ENCODE assay signal across 8 mouse cellular contexts in genomic region chr4:129876831-129877764, GRCm38 (mm10). TPM values are rescaled to one million over a fixed set of nuclear protein-coding genes. Genes with fewer than 3 reads are reported as not detected.
DNase-seq lines count a peak whose midpoint lies in the region; ATAC-seq and TF ChIP-seq lines count a peak whose summit lies in the region.

No protein-coding gene starts in this region.

- H3K27ac ChIP-seq in embryonic facial prominence, embryonic 13.5 days, result peak overlapping the region; percentile 89
- peak overlapping the region; percentile 79; the same call in 1 of the 2 replicates for H3K27ac ChIP-seq in limb, embryonic 13.5 days
- H3K27ac ChIP-seq in midbrain, embryonic 14.5 days (replicated peaks; ENCODE audit: low read depth, low read length), result peak overlapping the region; percentile 83
- H3K27ac ChIP-seq in spleen, adult 2 months (ENCODE audit: insufficient read depth, low read length), result peak overlapping the region; percentile 92

- ATAC-seq in erythroblast, adult 5-6 weeks (replicated peaks; ENCODE audit: low FRiP score, poor library complexity, severe bottlenecking), result no peak
- ATAC-seq in embryonic facial prominence, embryonic 13.5 days (ENCODE audit: insufficient number of reproducible peaks, insufficient read depth, low FRiP score, low TSS enrichment, low read depth), result 0 out of 2 replicates have a peak, but pooled peaks have one; percentile 59
- peak; percentile 57; the same call in 1 of the 2 replicates for ATAC-seq in limb, embryonic 13.5 days (ENCODE audit: low FRiP score, low read depth)
- ATAC-seq in midbrain, embryonic 14.5 days (ENCODE audit: low FRiP score, low TSS enrichment), result peak; percentile 69; the same call in 1 of the 2 replicates

- TF ChIP-seq CTCF in spleen, adult 2 months (IDR thresholded peaks at IDR 0.05; ENCODE audit: extremely low read depth, insufficient read depth, insufficient read length, insufficient replicate concordance), result no peak

- peak overlapping the region; percentile 58 for H3K4me2 ChIP-seq in embryonic facial prominence, embryonic 13.5 days
- H3K4me2 ChIP-seq in limb, embryonic 13.5 days (replicated peaks), result peak overlapping the region; percentile 64
- H3K4me2 ChIP-seq in midbrain, embryonic 14.5 days (ENCODE audit: low read length), result peak overlapping the region; percentile 60

- WGBS in embryonic facial prominence, embryonic 13.5 days, result 7% methylated on average over 21 of the region's 21 CpGs
- 11% methylated on average over 21 of the region's 21 CpGs for WGBS in limb, embryonic 13.5 days
- WGBS in midbrain, embryonic 14.5 days, result 12% methylated on average over 21 of the region's 21 CpGs
- WGBS in spleen, adult 2 months, result 19% methylated on average over 21 of the region's 21 CpGs

- peak overlapping the region; percentile 54 for H3K4me3 ChIP-seq in erythroblast, embryonic 14.5 days (replicated peaks)
- H3K4me3 ChIP-seq in embryonic facial prominence, embryonic 13.5 days, result peak overlapping the region; percentile 33
- peak overlapping the region; percentile 34 for H3K4me3 ChIP-seq in limb, embryonic 13.5 days
- peak overlapping the region; percentile 29 for H3K4me3 ChIP-seq in midbrain, embryonic 14.5 days (replicated peaks; ENCODE audit: low read depth, low read length)
- H3K4me3 ChIP-seq in spleen, adult 2 months (ENCODE audit: extremely low read depth, insufficient read depth, insufficient read length), result peak overlapping the region; percentile 46

- H3K27me3 ChIP-seq in erythroblast, embryonic 14.5 days (ENCODE audit: control insufficient read depth), result no peaks in the 10 kb centered on the region
- H3K27me3 ChIP-seq in embryonic facial prominence, embryonic 13.5 days, result no peaks in the 10 kb centered on the region
- H3K27me3 ChIP-seq in limb, embryonic 13.5 days, result no peaks in the 10 kb centered on the region
- H3K27me3 ChIP-seq in midbrain, embryonic 14.5 days (ENCODE audit: control insufficient read depth, insufficient read depth, low read length), result no peaks in the 10 kb centered on the region
- H3K27me3 ChIP-seq in spleen, adult 2 months (ENCODE audit: control insufficient read depth, insufficient read depth, low read length), result no peaks in the 10 kb centered on the region

- H3K9me3 ChIP-seq in erythroblast, embryonic 14.5 days (ENCODE audit: control insufficient read depth, low read length), result no peaks in the 10 kb centered on the region
- H3K9me3 ChIP-seq in embryonic facial prominence, embryonic 13.5 days, result no peaks in the 10 kb centered on the region
- H3K9me3 ChIP-seq in limb, embryonic 13.5 days, result no peaks in the 10 kb centered on the region
- H3K9me3 ChIP-seq in midbrain, embryonic 14.5 days (ENCODE audit: control insufficient read depth, low read length), result no peaks in the 10 kb centered on the region

- H3K36me3 ChIP-seq in erythroblast, embryonic 14.5 days (ENCODE audit: control insufficient read depth), result no peaks in the 10 kb centered on the region
- H3K36me3 ChIP-seq in embryonic facial prominence, embryonic 13.5 days, result no peaks in the 10 kb centered on the region
- H3K36me3 ChIP-seq in limb, embryonic 13.5 days, result no peaks in the 10 kb centered on the region
- H3K36me3 ChIP-seq in midbrain, embryonic 14.5 days (ENCODE audit: control insufficient read depth, insufficient read depth, low read length), result no peaks in the 10 kb centered on the region
- no peaks in the 10 kb centered on the region for H3K36me3 ChIP-seq in spleen, adult 2 months (ENCODE audit: control insufficient read depth, insufficient read depth, low read length)

- peak; percentile 46; the same call in 1 of the 2 replicates for TF ChIP-seq POLR2A in spleen, adult 2 months (IDR thresholded peaks at IDR 0.05; ENCODE audit: low read depth, low read length)

- peak; percentile 84 to 87 for DNase-seq in heart, adult 9 months (ENCODE audit: low spot score in 2 of 2)
- peak; percentile 88 to 89 for DNase-seq in kidney, adult 8-10 months
- peak; percentile 86 for DNase-seq in midbrain, embryonic 14.5 days
- peak in 1 of 2 experiments; percentile 61 for DNase-seq in spleen, adult 2 months (ENCODE audit: low read depth in 1 of 2, low spot score in 2 of 2)

- H3K4me1 ChIP-seq in erythroblast, embryonic 14.5 days (ENCODE audit: control insufficient read depth), result peaks cover 20% of the 10 kb centered on the region
- H3K4me1 ChIP-seq in embryonic facial prominence, embryonic 13.5 days, result peaks cover 42% of the 10 kb centered on the region
- peaks cover 23% of the 10 kb centered on the region for H3K4me1 ChIP-seq in limb, embryonic 13.5 days
- peaks cover 16% of the 10 kb centered on the region for H3K4me1 ChIP-seq in midbrain, embryonic 14.5 days (ENCODE audit: control insufficient read depth, insufficient read depth, low read length)
- H3K4me1 ChIP-seq in spleen, adult 2 months (ENCODE audit: control insufficient read depth, insufficient read depth, insufficient read length), result peaks cover 34% of the 10 kb centered on the region; the same call in 1 of the 2 replicates

- H3K9ac ChIP-seq in embryonic facial prominence, embryonic 13.5 days, result peak overlapping the region; percentile 69
- peak overlapping the region; percentile 64 for H3K9ac ChIP-seq in limb, embryonic 13.5 days
- H3K9ac ChIP-seq in midbrain, embryonic 14.5 days (replicated peaks; ENCODE audit: low read length), result peak overlapping the region; percentile 55

RNA-seq across cellular contexts. Expression of gene Spocd1, which starts 52.0 kb away (rescaled TPM):
- not detected in 2 replicates for polyA plus RNA-seq in erythroblast, embryonic 14.5 days (2012)
- not detected in 2 replicates for total RNA-seq in erythroblast, adult 5-6 weeks (2015; ENCODE audit: low replicate concordance)
- total RNA-seq in erythroblast, adult 5-6 weeks (2017; ENCODE audit: low replicate concordance), result not detected in 2 replicates
- 0.06 and 0.08 TPM in 2 replicates for polyA plus RNA-seq in embryonic facial prominence, embryonic 13.5 days (2015; fragmentation: Nextera tagmentation; extraction: Ambion mirVana)
- 0.06 TPM in 2 replicates for polyA plus RNA-seq in limb, embryonic 13.5 days (2015; fragmentation: Nextera tagmentation; extraction: Ambion mirVana)
- polyA plus RNA-seq in midbrain, embryonic 14.5 days (2014; fragmentation: Nextera tagmentation; extraction: Ambion mirVana), result 0.16 TPM in 1 of 2 replicates, not detected in the other
- polyA plus RNA-seq in spleen, adult 2 months (2012; rRNA removed), result 0.07 and 0.11 TPM in 2 replicates
